Mouse (Mus musculus) liver, embryonic 14.5 days (tissue): ENCODE measurements at regions not wholly inside any gene's neighbourhood (a gene's known extent, or its start where the extent isn't known, plus 50 kb on each side); places are given as distances from the start of the nearest gene placed in this dataset.

Experiments
- CTCF ChIP-seq: IDR thresholded peaks from 2 replicates; pipeline ENCODE4 v1.5.1; 2016; ENCODE audit warnings: antibody characterized with exemption, low read depth, control low read depth
- EP300 ChIP-seq: IDR thresholded peaks from 2 replicates; pipeline ENCODE4 v1.6.1; 2016; ENCODE audit warnings: antibody characterized with exemption, low read depth

DNA sequence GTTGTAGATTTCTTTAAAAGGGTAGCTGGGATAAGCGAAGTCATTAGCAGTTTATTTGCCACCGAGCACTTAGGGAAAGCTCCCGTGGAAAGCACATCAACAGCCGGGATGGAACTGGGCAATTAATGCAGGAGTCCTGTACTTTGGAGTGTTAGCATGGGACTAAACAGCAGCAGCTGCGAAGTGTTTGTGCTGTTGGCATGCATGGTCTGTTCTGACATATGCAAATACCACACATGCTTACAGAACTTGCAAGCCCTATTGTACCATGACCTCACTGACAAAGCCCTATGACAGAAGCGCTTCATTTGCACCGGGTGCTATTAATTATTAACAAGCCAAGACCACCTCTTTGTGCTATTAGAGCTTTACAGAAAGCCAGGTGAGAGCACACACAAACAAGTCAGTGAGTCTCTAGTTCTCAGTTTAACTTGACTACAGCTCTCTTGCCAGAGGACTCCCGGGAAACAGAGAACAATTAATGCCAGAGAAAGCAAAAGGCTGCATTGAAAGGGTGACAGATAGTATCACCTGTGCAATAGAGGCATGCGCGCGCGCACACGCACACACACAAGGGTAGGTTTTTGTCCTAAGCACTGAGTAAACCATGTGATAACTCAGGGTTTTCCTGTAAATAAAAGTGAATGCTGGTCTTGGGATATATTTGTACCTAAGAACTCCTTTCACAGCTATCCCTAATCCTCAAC is 154.4 kb downstream of the Ppp1r3a start:
- TF ChIP-seq EP300 (no peak), CTCF (no peak)
